Mouse (Mus musculus) E14TG2a.4 (cell line): Measurements from ENCODE around the gene Itm2c.

Experiments
- CTCF ChIP-seq: conservative IDR thresholded peaks from 2 replicates; pipeline ENCODE4 v1.5.1; 2014; ENCODE audit warnings: low read length
- NANOG ChIP-seq: IDR thresholded peaks from 2 replicates; pipeline ENCODE4 v1.6.1; 2014; ENCODE audit warnings: borderline replicate concordance, low read length, mixed read lengths
- POU5F1 ChIP-seq: IDR thresholded peaks from 2 replicates; pipeline ENCODE4 v1.6.1; 2014; ENCODE audit warnings: low read length, borderline replicate concordance

DNA sequence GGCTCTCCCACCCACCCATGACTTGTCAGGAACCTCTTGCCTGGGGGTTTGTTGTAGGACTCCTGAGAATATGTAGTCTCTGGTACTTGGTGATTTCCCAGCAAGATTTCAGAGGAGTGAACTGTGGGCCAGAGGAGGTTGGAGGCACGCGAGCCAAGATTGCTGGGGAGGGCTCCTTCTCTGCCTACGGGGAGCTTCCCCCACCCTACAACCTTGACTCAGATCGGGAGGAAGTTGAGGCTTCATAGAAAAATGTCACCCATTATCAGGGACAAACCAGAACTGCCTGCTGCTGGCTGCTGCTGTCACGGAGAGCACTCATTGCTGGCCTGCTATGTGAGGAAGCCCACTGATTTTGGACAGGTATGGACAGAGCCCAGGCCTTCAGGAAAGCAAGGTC is 63.2 kb downstream of the Itm2c start:
- TF ChIP-seq CTCF (no peak), POU5F1 (no peak), NANOG (no peak)
